Mouse (Mus musculus) adrenal gland, postnatal 4 days (tissue): ENCODE data around the gene Mrpl24. TPM values are rescaled to one million over a fixed set of nuclear protein-coding genes. Genes with fewer than 3 reads are reported as not detected.

Experiments
- DNase-seq, 2 experiments: peaks; one replicate each; pipeline ENCODE4 v3.0.0; 2021 to 2022; ENCODE audit warnings: low spot score in 2 of 2, mixed read lengths in 2 of 2
- total RNA-seq, 2 experiments: library from RNA; stranded (reverse); gene quantifications; 2 replicates each; pipeline ENCODE4 v1.2.3; 2021

The Mrpl24 gene
- total RNA-seq, 2 experiments from 2014 or later: 135 to 138 TPM

- no peak for DNase-seq
Measured at GRCm38 (mm10) chr3:87909381-87909780, 9.9 kb upstream of the Mrpl24 start.

- DNase-seq: no peak
Measured at GRCm38 (mm10) chr3:87909874-87910273, 9.4 kb upstream of the Mrpl24 start.

GRCm38 (mm10) chr3:87910573-87911141 is 8.6 kb upstream of the Mrpl24 start:
- DNase-seq: peak; percentile 57 to 80

- no peak for DNase-seq
Measured at GRCm38 (mm10) chr3:87913491-87913890, 5.8 kb upstream of the Mrpl24 start.

GRCm38 (mm10) chr3:87913891-87914290 is 5.4 kb upstream of the Mrpl24 start:
- DNase-seq: no peak

GRCm38 (mm10) chr3:87916990-87917389 is 2.3 kb upstream of the Mrpl24 start:
- no peak for DNase-seq

- DNase-seq: no peak
Measured at GRCm38 (mm10) chr3:87918551-87918950, 755 bp upstream of the Mrpl24 start.

GRCm38 (mm10) chr3:87920270-87920943 is 1.1 kb downstream of the Mrpl24 start:
- DNase-seq: no peak

- DNase-seq: no peak
Measured at GRCm38 (mm10) chr3:87924996-87925395, 5.7 kb downstream of the Mrpl24 start.

GRCm38 (mm10) chr3:87927452-87927851 is 8.1 kb downstream of the Mrpl24 start:
- DNase-seq: no peak

GRCm38 (mm10) chr3:87929341-87930077 is 10.2 kb downstream of the Mrpl24 start:
- no peak for DNase-seq

GRCm38 (mm10) chr3:87930078-87930795 is 10.9 kb downstream of the Mrpl24 start, which contains the start of the genes Isg20l2 and Rrnad1:
Isg20l2 (plus strand) TSS chr3:87930314.
Rrnad1 (minus strand) TSS chr3:87930717.
- DNase-seq: peak; percentile 89 to 92

GRCm38 (mm10) chr3:87934026-87934425 is 14.7 kb downstream of the Mrpl24 start:
- no peak for DNase-seq

- DNase-seq: no peak
Measured at GRCm38 (mm10) chr3:87934501-87934900, 15.2 kb downstream of the Mrpl24 start.

GRCm38 (mm10) chr3:87935201-87935600 is 15.9 kb downstream of the Mrpl24 start:
- no peak for DNase-seq

GRCm38 (mm10) chr3:87935776-87936175 is 16.5 kb downstream of the Mrpl24 start:
- peak; percentile 50 to 62 for DNase-seq

GRCm38 (mm10) chr3:87940611-87941010 is 21.3 kb downstream of the Mrpl24 start:
- DNase-seq: no peak

GRCm38 (mm10) chr3:87942471-87942870 is 23.2 kb downstream of the Mrpl24 start:
- no peak for DNase-seq

- no peak for DNase-seq
Measured at GRCm38 (mm10) chr3:87943586-87943985, 24.3 kb downstream of the Mrpl24 start.

- no peak for DNase-seq
Measured at GRCm38 (mm10) chr3:87944838-87945600, 25.7 kb downstream of the Mrpl24 start.
